Mouse (Mus musculus): ENCODE data around the gene Rhox13.

GRCm38 (mm10) chrX:38165315-38165714 is 44.3 kb downstream of the Rhox13 start:
- no peak for TF ChIP-seq POLR2A (IDR thresholded peaks at IDR 0.05; ENCODE audit: low read depth, low read length)
- TF ChIP-seq CTCF (IDR thresholded peaks at IDR 0.05; ENCODE audit: borderline replicate concordance, insufficient read depth, low read length): no peak
